Mouse (Mus musculus) large intestine, adult 2 months (tissue): Measurements from ENCODE around the gene Krtdap. TPM values are rescaled to one million over a fixed set of nuclear protein-coding genes. Genes with fewer than 3 reads are reported as not detected.
"Not testable (repeated sequence)": the region's sequence is repeated elsewhere in the genome, so short reads cannot be mapped to it uniquely, and the experiment has no call there.

Experiments used
- DNase-seq: peaks from one replicate; pipeline ENCODE4 v3.0.0-alpha.2; 2012; ENCODE audit warnings: low read depth, low spot score
- WGBS: fragments of 180-500 bp; shearing (Covaris S2); methylation state at CpG from one replicate; pipeline ENCODE4 v1.1.7; 2018; 5-methylcytosine and 5-hydroxymethylcytosine counted together
- polyA plus RNA-seq: library from polyadenylated mRNA; depleted of rRNA; stranded (reverse); fragments of >200 nt; gene quantifications from 2 replicates; pipeline ENCODE4 v1.2.3, GENCODE M21; 2012; rRNA removed

Krtdap gene
- polyA plus RNA-seq, 1 experiment, result 0.41 TPM

DNA sequence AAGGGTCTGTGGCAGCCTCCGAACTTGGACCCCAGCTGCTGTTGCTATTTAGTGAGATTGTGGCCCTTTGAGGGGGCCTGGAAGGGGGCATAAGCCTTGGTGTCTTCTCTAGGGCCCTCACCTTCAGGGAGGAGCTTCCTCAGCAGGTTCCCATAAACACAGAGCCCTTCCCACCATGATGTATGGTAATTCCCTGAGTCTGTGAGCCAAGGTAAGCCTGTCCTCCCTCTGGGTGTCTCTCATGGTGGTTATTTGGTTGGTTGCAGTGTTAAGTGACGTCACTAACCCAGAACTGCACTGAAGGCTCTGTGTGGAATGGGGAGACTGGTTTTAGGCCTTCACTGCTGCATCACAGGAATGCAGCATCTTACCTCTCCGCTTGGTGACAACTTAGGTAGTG, 41.7 kb downstream of the Krtdap start:
- 79% methylated on average over 3 of the region's 3 CpGs for WGBS
- no peak for DNase-seq

DNA sequence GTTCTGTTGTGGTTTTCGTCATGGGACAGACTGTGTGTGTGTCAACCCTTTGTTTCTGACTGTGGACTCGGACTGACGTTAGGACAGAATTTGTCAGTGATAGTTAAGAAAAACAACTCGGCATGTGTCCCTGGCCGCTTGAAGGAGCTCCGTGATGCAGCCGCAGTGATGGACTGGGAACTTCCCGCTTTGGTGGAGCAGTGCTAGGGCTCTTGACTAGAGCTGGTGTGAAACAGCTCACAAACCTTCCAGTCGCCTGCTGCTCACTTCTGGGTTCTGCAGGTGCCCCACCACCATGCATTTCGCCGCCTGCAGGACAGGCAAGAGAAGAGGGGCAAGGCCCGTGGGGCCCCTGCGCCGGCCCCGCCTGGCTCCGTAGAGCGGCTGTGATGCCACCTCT, 44.6 kb downstream of the Krtdap start:
- 86% methylated on average over 16 of the region's 17 CpGs for WGBS
- DNase-seq, result no peak

DNA sequence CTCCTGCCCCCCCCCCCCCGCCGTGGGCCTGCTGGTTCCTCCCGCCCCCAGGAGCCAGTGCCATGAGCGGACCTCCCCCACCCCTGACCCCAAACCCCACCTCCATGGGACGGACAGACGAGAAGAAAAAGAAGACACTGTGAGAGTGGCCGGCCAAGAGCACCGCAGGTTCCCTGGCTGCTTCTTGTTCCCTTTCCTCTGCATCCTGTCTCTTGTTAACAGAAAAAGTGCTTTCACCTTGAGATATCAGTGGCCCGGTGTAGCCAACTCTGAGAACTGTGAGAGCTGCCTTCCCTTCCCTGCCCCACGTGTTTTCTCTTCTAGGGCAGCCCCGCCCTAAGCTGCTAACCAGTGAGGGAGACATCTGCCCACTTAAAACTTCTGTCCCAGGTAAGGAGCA, 45.0 kb downstream of the Krtdap start:
- DNase-seq, result not testable (repeated sequence)
- WGBS, result 58% methylated on average over 8 of the region's 11 CpGs

DNA sequence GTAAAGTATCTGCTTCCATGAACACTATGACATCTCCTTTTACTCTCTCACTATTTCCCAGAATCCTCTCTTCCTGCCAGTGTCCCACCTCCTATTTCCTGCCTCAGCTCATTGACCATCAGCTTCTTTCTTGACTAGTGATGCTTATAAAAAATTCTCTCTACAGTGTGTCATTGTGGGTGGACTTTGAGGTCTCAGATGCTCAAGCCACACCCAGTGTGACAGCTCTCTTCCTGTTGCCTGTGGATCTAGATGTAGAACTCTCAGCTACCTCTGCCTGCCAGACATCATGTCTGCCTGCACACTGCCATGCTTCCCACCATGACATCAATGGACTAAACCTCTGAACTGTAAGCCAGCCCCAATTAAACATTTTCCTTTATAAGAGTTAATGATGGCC, 49.6 kb downstream of the Krtdap start:
- DNase-seq, result no peak

DNA sequence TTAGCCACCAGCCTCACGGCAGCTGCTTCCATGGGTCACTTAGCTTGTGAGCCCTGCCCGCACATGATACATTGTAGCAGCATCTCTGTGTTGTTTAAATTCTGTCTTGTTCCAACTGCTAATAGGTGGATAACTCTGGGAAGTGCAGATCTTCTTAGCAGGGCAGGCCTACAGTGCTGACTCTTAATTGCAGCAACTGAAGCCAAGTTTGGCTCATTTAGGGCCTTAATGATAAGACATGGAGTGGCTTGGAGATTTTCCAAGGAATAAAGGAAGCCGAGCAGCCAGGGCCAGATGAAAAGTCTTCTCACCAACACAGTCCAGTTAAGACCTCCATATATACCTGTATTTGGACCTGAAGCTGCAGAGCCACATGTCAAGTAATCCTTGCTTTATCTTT, 52.6 kb downstream of the Krtdap start:
- WGBS, result 26% methylated on average over 3 of the region's 3 CpGs
- no peak for DNase-seq

Other genes starting within 250 kb of the Krtdap start
- 84.8 and 94.7 TPM in 2 replicates for gene Hspb6, start 235.7 kb upstream of the Krtdap start, polyA plus RNA-seq
- 4.3 and 7.3 TPM in 2 replicates for gene Proser3, start 235.6 kb upstream of the Krtdap start, polyA plus RNA-seq
- gene Lin37, start 228.1 kb upstream of the Krtdap start, polyA plus RNA-seq, result 44.9 and 45.8 TPM in 2 replicates
- gene U2af1l4, start 224.6 kb upstream of the Krtdap start, polyA plus RNA-seq, result 46.2 and 48.2 TPM in 2 replicates
- gene Gm49396, start 224.6 kb upstream of the Krtdap start, polyA plus RNA-seq, result 2.1 TPM in 2 replicates
- 186 and 239 TPM in 2 replicates for gene Psenen, start 224.3 kb upstream of the Krtdap start, polyA plus RNA-seq
- gene Igflr1, start 222.5 kb upstream of the Krtdap start, polyA plus RNA-seq, result 9.2 and 10.3 TPM in 2 replicates
- gene Kmt2b, start 199.2 kb upstream of the Krtdap start, polyA plus RNA-seq, result 31.5 and 37.2 TPM in 2 replicates
- 2.1 and 2.2 TPM in 2 replicates for gene Zbtb32, start 189.0 kb upstream of the Krtdap start, polyA plus RNA-seq
- gene Upk1a, start 175.0 kb upstream of the Krtdap start, polyA plus RNA-seq, result 6.7 and 8.0 TPM in 2 replicates
- gene Cox6b1, start 161.7 kb upstream of the Krtdap start, polyA plus RNA-seq, result 933 and 1,035 TPM in 2 replicates
- not detected in 2 replicates for gene Etv2, start 152.0 kb upstream of the Krtdap start, polyA plus RNA-seq
- gene Rbm42, start 137.6 kb upstream of the Krtdap start, polyA plus RNA-seq, result 52.1 and 56.3 TPM in 2 replicates
- 10.0 and 12.7 TPM in 2 replicates for gene Haus5, start 122.9 kb upstream of the Krtdap start, polyA plus RNA-seq
- gene Pmis2, start 116.3 kb upstream of the Krtdap start, polyA plus RNA-seq, result not detected in 2 replicates
- 0.79 and 1.9 TPM in 2 replicates for gene 2200002J24Rik, start 89.0 kb upstream of the Krtdap start, polyA plus RNA-seq
- gene Atp4a, start 75.7 kb upstream of the Krtdap start, polyA plus RNA-seq, result 0.71 and 1.2 TPM in 2 replicates
- gene Tmem147, start 58.4 kb upstream of the Krtdap start, polyA plus RNA-seq, result 227 and 258 TPM in 2 replicates
- not detected in 2 replicates for gene Gapdhs, start 44.2 kb upstream of the Krtdap start, polyA plus RNA-seq
- gene Sbsn, start 36.4 kb upstream of the Krtdap start, polyA plus RNA-seq, result 0.69 and 0.73 TPM in 2 replicates
- gene Dmkn, start 24.1 kb upstream of the Krtdap start, polyA plus RNA-seq, result 3.4 and 4.9 TPM in 2 replicates
- 11.1 and 13.6 TPM in 2 replicates for gene Ffar2, start 35.9 kb downstream of the Krtdap start, polyA plus RNA-seq
- gene Ffar3, start 68.3 kb downstream of the Krtdap start, polyA plus RNA-seq, result 1.6 and 2.7 TPM in 2 replicates
- 1.5 TPM in 2 replicates for gene Ffar1, start 73.7 kb downstream of the Krtdap start, polyA plus RNA-seq
- 15.1 and 20.1 TPM in 2 replicates for gene Cd22, start 92.4 kb downstream of the Krtdap start, polyA plus RNA-seq
- gene Mag, start 127.0 kb downstream of the Krtdap start, polyA plus RNA-seq, result 0.51 and 1.2 TPM in 2 replicates
- gene Hamp2, start 136.8 kb downstream of the Krtdap start, polyA plus RNA-seq, result 0.61 and 0.71 TPM in 2 replicates
- 1.7 and 3.2 TPM in 2 replicates for gene Hamp, start 156.1 kb downstream of the Krtdap start, polyA plus RNA-seq
- 55.1 and 74.9 TPM in 2 replicates for gene Usf2, start 168.9 kb downstream of the Krtdap start, polyA plus RNA-seq
- 392 and 435 TPM in 2 replicates for gene Lsr, start 185.6 kb downstream of the Krtdap start, polyA plus RNA-seq
- gene Fam187b, start 185.9 kb downstream of the Krtdap start, polyA plus RNA-seq, result 12.1 and 13.5 TPM in 2 replicates